Mouse (Mus musculus) kidney, adult 8-10 months (tissue): Measurements from ENCODE around the gene Farsb.

Experiments used
- DNase-seq, 2 experiments: peaks; one replicate each; pipeline ENCODE4 v3.0.0; 2022

Gene Farsb

DNA sequence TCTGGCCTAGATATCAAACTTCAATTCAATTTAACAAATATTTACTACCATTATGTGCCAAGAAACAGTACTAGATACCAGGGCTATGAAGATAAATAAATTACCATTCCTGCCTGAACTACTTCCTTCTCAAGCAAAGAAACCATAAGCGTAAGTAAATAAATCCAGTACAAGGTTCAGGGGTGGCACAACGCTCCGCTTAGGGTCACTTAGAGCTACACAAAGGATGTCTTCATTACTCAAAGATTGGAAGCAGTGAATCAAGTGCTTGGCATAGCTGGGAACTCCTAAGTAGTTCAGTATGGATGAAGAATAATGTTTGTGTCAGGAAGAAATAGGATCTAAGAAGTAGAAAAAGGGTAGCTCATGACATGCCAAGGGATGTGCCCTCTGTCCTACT is 5.3 kb downstream of the Farsb start:
- DNase-seq, result no peak

DNA sequence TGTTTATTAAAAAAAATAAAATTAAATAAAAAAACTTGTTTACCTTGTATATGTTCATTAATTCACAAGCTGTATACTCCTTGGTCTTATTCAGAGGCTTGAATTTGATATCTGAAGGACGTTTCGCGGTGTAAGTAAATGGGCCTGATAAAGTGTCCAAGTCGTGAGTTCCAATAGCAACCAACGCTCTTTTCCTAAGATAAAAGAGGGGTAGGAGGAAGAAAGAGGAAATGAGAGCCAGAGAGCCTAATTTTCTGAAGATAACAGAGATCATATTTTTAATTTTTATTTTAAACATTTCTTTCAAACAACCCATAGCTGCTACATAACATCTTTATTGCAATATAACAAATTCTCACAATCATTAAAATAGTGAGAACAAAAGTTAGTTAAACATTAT is 16.3 kb downstream of the Farsb start:
- DNase-seq, result no peak

DNA sequence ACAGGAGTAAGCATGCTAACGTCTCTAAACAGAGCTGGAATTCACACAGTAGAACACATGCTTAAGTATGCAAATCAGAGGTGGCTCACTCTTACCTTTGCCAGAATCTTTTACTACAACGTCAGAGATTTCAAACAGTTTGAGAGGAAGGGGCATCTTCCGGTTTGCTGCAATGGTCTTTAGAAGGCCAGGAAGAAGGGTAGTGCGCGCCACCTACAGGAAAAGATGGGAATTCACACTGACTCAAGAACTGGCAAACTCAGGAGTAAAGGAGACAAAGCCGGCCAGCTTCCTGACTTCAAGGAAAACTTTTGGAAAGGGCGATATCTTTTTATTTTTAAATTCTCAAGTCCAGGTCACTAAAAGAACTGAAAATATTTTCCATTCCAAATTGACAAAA is 34.0 kb downstream of the Farsb start:
- DNase-seq, result peak; percentile 26 to 46

- DNase-seq, result peak; percentile 13 to 20
Measured at GRCm38 (mm10) chr1:78453886-78454285, 34.8 kb downstream of the Farsb start.

GRCm38 (mm10) chr1:78452544-78452943 is 36.2 kb downstream of the Farsb start:
- no peak for DNase-seq

DNA sequence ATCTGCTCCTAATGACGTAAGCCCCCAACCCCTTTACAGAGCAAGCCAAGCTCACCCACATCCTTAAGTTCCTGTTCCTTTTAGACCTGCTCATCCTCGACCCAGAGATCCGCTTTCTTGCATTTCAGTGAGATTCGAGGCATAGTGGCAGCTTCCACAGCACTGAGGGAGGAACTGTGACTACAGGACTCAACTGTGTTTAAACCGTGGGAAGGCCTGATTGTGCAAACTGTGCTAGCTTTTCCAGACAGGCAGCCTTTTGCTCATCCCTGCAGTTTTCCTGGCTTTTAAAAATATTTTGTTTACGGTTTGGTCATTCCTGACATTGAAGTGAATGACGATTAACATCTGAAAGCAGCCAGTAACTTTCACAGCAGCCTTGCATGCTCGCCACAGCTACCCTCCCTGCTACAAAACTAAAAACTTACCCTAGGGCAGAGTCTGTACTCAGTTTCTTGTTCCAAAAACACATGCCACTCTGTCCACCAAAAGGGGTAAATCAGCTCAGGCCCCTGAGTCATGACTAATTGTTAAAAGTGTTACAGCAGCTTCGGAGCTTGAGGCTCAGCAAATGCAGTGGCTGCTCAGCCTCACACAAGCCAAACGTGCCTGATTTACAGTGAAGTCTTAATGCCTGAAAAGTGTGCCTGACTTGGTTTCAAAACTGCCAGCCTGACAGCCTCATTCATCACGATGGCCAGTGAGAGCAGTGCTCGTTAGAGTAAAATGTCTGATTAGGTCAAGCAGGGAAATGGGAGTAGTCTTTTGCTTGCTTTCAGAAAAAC is 37.4 kb downstream of the Farsb start:
- peak in 1 of 2 experiments; percentile 16 for DNase-seq

- no peak for DNase-seq
Measured at GRCm38 (mm10) chr1:78448091-78448490, 40.6 kb downstream of the Farsb start.

DNA sequence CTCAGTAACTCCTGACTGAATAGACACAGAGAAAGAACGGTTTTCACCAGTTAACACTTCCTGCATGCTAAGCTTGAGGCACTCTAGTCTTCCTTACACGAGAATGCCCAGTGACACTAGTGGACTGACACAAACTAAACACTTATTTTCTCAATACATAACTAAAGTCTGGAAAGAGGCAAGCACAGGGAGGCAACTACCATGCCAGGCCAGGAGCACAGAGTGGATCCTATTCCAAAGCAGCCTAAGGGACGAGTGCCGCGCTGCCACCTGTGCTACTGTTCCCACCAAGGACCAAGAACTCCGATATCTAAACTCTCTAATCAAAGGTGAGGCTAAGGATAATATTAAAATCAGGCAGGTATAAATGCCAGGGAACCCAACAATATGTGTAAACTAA is 42.0 kb downstream of the Farsb start:
- DNase-seq, result no peak

DNA sequence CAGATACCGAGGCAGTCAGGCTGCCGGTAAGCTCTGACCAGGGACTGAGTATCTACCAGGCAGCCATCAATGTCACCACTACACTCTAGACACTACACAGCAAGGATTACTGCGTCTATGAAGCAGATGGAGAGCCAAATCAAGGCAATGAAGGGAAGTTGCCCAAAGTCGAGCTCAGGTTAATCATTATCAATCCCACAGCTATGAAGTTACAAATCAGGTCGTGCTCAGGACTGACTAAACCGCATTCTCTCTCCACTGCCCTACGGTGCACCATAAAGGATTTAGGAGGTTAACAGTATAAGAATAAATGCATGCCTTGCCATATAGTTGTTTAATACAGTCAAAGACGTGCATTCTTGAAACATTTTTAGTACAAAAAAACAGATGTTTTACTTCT is 42.5 kb downstream of the Farsb start:
- peak; percentile 37 to 59 for DNase-seq

- DNase-seq, result no peak
Measured at GRCm38 (mm10) chr1:78443056-78443455, 45.6 kb downstream of the Farsb start.

DNA sequence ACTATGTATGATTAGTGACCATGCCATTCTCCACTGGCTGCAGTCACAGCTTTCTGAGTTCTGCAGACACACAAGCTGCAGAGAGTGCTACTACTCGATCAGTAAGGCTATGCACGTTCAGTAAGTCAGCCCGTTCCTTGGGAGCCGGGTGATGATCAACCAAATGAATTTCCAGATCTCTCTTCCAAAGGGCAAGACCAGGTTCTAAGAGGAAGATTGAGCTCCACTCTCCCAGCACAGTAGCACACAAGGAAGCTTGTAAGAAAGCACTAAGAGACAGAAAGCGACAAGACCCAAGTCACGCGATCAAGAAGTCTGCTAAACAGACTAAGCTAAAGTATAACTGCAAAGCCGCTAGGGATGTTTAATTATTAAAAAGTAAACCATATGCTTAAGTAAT is 48.0 kb downstream of the Farsb start:
- DNase-seq, result peak; percentile 69 to 80

DNA sequence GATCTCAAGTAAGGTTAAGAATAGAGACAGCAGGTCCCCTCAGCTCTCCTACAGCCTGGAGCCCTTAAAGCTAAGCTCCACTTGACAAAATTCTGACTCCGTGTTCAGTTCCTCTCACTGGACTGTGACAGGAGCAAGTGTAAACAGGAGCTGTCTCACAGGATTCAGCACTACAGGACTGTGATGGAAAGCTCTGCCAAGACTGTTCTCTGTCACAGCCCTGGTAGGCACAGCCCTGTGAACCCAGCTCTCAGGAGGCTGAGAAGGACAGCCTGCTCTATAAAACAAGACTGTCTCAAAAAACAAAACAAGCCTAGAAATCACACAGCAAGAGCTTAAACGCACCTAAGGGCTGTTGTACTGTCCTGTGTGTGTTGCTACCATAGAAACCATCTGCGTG is 51.5 kb downstream of the Farsb start:
- no peak for DNase-seq

DNA sequence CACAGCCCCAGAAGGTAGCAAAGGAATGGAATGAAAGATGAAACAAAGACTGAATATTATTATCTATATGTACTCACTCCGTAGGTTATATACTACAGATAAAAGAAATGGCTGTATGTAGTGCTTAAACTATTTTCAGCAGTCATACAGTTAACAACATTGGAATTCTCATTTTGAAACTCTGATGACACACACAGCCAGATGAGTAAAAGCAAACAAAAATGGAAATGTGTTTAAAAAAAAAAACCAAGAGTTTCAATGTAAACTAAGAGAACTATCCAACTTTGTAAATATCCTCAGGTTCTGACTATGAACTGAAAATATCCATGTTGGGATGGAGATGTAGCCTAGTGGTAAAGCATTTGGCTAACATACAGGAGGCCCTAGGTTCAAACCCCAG is 52.3 kb downstream of the Farsb start:
- no peak for DNase-seq

DNA sequence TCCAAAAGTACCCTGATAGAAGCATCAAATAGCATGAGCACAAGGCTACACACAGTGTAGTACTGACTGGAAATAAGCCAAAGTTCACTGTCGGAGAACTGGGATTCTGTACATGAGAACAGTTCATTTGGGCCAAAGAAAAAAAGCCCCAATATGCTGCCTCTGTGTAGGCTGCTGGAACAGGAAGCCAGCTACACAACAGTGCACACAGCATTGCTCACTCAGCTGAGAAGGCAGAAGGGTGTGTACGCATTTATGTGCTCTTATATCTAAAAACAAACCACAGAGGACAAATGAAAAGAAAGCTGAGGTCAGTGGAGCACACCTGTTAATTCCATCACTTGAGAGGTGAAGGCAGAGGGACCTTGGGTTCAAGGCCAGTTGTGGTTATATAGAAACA is 52.7 kb downstream of the Farsb start:
- DNase-seq, result no peak

DNA sequence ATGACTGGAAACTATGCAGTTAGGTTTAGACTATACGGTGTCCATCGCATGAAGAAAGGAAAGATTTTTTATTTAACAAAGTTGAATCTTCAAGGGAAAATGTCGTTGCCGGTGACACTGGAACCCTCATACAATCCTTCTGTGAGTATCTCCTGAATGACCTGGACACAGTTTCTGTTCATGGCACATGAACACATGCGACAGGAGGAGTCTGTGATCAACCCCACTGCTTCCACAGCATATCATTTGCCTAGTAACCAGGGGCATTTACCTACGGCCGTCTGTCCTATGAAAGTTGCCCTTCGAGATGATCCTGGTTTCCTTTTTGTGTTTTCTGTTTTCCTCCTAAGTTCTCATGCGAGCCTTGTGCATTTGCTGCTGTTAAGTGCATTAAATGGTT is 55.2 kb downstream of the Farsb start:
- no peak for DNase-seq

DNA sequence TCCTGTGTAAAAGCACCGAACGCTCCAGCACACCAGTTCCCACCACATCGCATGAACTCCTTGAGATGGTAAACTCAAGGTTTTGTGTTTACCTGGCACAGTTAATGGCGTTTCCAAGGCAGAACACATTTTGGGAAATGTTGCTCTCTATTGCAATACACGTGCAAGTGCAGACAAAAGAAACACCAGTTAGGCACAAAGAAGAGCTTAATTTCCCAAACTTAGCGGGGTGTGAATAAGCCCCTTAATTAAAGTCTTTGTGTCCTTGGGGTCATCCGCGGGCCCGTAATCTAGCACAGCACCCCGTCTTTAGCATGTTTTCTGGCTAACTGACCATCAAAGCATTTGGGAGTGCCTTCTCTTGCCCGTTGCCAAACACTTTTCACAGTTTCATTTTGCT is 59.8 kb downstream of the Farsb start:
- DNase-seq, result no peak

- DNase-seq, result no peak
Measured at GRCm38 (mm10) chr1:78426841-78427240, 61.9 kb downstream of the Farsb start.

- no peak for DNase-seq
Measured at GRCm38 (mm10) chr1:78425793-78426700, 62.6 kb downstream of the Farsb start.

- no peak for DNase-seq
Measured at GRCm38 (mm10) chr1:78425309-78425708, 63.4 kb downstream of the Farsb start.

GRCm38 (mm10) chr1:78424848-78425247 is 63.8 kb downstream of the Farsb start:
- no peak for DNase-seq

GRCm38 (mm10) chr1:78422576-78422975 is 66.1 kb downstream of the Farsb start:
- DNase-seq, result no peak

- DNase-seq, result no peak
Measured at GRCm38 (mm10) chr1:78421749-78422148, 66.9 kb downstream of the Farsb start.

GRCm38 (mm10) chr1:78420271-78420670 is 68.4 kb downstream of the Farsb start:
- DNase-seq, result no peak

DNA sequence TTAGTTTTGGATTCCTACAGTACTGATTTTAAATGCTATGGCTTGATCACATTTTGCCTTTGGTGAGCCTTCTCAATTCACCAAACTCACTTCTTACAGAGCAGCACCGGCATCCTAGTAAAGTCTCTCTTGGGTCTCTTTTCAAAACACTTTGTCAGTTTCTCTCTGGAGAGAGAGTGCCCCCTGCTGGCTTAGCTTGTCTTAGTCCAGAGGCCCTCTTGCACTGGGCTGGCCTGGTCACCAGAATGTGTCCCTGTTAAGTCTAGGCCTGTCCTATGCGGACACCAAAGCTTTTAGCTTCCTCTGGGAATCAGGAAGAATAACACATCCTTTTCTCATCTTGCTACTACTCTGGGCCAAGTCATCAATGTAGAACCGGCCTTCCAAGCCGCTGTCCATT is 69.1 kb downstream of the Farsb start:
- peak; percentile 56 to 79 for DNase-seq
